Mouse (Mus musculus): ENCODE data around the gene Cox10.

GRCm38 (mm10) chr11:63943947-63944346 is 135.3 kb downstream of the Cox10 start:
- TF ChIP-seq POLR2A (IDR thresholded peaks at IDR 0.05; ENCODE audit: extremely low read depth, insufficient read depth, low read length) (no peak), CTCF (IDR thresholded peaks at IDR 0.05; ENCODE audit: extremely low read depth, insufficient read depth, low read length) (no peak)

Measured in cortical plate, adult 2 months (tissue).